Mouse (Mus musculus): Measurements from ENCODE around the gene Plekha5.
A peak's percentile ranks its signal among the peaks of the same experiment; 100 is the strongest.

Gene Plekha5

DNA sequence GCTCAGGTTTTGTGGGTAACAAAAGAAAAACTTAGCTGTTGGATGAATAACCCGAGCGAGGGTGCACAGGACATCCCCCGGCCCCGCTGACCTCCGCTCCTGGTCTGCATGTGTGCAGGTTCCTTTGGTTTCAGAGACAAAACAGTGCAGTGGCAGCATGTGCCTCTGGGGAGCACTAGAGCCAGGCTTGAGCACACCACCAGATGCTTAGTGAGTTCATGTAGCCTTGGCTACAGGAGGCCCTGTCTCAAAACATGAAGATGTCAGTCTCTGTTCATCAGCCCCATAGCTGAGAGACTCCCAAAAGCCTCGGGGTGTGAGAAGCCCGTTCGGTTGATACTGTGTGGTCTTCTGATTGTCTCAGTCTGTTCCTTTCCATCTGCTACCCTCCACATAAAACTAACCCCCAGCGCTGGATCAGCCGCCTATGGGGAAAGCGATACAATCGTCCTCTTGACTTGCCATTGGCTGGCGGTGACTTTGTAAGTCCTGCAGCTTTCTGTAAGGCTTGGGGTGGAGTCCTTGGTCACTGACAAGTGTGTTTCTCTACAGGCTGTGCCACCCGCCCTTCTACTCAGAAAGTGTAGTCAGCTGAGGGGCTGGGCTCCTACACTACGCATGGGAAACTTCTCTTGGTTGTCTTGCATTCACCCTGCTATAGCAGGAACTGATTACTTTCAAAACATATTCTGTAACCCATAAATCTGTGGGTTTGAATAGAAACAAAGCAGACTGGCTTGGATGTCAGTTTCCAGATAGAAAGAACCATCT is 32.7 kb downstream of the Plekha5 start:
- no peak for DNase-seq

DNA sequence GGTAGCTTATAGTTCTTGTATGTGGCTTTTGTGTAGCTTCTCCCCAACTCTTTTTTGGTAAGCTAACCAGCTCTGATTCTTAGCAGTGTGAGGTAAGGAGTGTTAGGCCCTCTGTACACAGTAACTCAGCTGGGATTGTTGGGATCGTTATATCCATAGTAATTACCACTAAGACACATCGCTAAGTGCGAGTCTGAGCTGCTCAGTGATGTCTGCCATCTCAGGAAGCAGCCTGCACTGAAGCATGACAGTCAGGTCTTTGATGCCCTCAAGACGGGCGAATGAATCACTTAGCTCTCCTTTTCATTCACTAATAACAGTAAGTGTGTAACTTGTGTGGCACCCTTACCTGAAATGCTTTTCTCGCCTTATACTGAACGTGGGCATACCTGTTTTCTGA is 36.5 kb downstream of the Plekha5 start:
- no peak for DNase-seq

DNA sequence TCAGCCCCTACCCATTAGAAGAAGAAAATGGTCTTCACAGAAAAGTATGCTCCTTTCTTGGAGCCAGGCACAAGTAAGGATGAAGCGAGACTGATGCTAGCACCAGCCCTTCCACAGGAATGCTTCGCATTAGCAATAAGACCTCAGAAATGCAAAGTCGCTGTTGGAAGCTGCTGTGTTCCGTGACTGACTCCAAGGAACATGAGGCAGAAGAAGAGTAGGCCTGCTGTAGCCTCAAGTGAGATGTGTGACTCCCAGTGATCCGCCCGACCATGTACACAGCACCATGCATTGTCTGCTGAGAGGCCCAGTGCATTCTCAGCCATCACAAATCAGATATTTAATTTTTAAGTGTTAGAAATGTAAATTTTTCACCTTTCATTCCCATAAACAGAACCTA is 41.0 kb downstream of the Plekha5 start:
- DNase-seq = no peak

DNA sequence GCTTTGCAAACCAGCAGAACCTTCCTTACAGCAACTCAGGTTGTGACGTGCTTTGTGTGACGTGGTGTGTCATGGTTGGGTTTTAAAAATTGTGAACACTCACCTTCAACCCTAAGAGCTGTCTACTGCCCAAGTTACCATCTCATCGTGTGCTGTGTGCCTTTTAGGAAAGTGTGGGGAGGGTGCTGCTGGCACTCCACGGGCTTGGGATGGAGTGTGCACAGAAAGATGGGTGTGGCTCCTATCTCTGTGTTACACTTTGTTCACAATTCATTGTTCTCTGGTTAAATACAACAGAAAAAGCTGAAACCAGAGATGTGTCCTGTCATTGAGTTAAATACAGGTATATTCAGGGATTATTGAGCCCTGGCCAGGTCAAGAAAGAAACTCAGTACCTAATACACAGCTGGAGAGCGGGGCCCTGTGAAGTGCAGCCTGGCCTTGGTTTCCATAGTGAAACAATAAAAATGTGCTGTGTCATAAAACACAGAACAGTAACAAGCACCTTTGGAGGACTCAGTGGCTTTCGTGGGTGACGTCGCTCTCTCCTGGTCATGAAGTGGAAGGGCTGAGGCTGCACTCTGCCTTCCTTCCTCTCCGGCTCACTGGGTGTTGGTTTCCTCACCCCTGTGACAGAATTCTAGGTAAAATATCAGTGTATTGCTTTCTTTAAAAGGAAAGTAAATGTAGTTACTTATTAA is 42.2 kb downstream of the Plekha5 start:
- no peak for DNase-seq

DNA sequence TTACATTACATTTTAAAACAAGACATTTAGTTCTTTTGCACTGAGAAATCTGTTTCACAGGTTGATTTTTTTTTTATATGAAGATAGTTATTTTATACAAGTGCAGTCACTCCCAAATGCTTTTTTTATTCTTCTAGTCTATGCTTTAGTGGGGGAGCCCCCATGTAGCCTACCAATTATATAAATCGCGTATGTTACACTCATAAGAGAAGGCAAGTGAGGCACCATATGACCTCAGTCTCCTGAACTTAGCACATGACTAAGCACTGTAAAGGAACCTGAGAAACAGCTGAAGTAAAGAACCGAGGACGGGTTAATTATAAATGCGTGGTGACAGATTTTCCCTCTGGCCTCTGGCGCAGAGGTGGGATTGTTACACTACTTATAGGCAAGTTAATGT is 43.0 kb downstream of the Plekha5 start:
- no peak for DNase-seq

DNA sequence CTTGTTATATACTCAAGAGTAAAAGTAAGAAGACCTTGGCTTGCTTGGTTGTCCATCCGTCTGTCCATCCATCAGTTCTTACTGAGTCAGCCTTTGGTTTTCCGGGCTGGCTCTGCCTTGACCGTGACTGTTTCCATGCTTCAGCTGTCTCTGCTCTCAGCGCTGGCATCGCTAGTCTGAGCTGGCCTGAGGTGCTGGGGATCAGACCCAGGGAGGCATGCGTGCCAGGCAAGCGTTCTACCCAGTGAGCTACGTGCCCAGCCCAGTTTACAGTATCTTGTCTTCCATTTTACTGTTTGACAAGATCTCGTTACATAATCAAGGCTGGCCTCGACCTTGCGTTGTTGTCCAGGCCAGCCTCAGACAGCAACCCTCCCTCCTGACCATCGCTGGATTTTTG is 44.0 kb downstream of the Plekha5 start:
- no peak for DNase-seq

DNA sequence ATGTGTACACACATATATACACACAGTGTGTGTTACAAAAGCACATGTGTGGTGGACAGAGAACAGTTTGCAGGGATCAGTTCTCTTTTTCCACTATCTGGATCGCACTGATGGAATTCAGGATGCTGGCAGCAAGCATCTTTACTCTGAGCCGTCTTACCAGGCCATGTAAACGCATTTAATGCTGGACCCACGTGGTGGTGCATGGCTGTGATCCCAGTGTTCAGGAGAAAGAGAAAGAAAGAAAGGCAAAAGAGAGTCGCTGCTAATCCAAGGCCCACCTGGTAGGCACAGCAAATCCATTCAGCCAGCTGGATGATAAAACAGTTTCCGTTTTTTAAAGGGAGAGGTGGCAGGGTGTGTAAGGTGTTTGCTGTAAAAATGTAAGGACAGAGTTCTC is 45.9 kb downstream of the Plekha5 start:
- DNase-seq = no peak

DNA sequence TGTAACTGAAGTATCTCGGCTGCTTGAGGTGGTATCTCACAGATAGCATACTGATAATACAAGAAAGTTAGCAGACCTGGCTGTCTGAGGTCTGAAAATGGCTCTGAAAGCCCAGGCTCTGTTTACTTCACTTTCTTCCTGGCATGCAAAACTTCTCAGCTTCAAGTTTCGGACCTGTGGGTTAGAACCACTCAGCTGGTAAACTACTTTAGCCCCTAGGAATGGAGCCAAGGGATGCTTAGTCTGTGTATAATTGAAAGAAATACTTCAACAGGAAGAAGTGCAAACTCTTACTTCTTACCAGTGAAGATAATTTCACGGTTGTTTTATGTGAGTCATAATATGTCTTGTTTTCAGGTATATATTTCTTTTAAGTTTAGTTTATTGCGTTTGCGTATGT is 47.9 kb downstream of the Plekha5 start:
- no peak for DNase-seq

DNA sequence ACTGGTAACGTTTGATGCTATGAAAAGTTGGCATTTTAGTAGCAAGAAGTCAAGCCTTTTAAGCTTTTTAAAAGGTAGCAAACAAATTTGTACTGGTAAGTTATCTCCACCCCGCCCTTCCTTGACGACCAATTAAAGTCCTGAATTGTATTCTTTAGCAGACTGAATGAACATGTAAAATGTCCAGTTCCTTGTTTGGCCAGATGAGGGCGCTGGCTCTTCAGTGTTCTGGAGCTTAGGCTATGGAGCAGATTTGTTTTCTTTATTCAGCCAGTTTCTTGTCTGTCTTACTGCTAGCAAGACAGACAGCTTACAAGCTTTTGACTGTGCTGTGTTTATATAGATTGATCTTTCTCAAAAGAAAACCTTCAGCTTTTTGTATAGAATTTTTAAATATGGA is 48.5 kb downstream of the Plekha5 start:
- peak; percentile 80 for DNase-seq

DNA sequence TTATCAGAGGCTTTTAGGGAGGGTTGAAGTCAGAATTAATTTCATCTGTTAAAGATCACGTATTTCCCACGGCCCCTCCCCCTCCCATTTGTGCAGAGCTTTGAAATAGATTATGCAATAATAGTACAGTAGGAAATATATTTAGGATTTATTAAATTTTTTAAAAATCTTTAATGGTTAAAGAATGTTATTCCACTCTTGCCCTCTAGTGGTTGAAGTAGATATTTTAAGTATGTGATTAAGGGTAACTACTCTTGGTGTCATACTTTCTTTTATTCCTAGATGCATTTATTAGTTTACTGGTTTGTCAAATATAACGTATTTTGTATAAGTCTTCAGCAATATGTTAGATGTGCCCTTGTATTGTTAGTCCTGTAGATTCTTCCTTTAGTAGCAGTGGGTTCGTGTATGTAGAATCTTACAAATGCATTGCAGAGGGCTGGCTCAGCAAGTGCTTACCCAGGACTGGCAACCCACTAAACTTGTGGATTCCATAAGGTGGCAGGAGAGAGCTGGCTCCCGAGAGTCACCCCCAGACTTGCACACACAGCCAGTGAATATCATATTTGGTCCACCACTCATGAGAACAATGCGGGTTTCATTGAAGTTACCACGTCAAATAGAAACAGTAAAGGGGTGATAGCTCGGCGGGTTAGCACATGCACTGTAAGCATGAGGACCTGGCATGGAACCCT is 51.7 kb downstream of the Plekha5 start:
- no peak for DNase-seq

DNA sequence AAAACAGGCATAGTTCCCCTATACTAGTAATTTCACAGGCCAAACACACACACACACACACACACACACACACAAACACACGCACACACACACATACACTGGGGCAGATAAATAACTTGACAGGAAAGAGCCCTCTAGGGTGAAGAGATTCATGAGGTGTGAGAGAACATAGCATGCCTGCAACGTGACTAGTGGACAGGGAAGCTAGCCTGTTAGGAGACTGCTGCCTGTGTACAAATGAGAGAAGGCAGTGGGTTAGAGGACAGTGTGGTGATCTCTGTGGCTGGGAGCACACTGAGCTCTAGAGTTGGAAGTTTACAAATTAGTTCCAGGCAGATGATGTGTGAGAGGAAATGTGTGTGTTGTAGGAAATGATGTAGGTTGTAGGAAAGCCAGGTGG is 53.1 kb downstream of the Plekha5 start:
- DNase-seq = peak; percentile 20

DNA sequence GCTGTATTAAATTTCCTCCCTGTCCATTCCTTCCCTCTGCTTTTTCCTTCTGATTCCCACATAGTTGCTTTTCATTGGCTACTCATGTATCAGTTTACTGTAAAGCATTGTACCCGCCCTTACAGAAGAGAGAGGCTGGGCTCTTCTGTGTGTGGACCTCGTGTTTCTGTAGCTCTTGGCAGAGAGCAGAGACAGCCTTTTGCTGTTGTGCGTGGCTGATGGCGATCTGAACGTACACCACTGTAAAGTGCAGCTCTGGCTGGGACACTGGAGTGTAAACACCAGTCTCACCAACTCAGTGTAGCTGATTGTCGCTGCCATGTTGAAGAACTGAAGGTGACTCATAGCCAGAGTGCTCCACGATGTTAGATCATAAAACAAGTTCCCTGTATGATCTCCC is 54.2 kb downstream of the Plekha5 start:
- no peak for DNase-seq

DNA sequence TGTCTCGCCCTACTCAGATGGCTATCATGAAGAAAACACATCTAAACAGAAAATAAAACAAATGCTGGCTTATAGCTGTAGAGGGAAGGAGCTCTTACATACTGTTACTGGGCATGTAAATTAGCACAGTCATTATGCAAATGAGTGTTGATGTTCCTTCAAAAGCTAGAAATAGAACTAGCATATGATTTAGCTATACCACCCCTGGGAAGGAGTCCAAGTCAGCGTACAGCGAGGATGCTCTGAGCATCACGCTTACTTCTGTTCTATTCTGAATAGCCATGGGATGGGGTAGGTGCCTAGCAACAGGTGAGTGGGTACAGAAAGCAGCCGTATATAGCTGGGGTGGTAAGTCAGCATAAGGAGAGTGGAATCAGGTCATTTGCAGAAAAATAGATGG is 55.1 kb downstream of the Plekha5 start:
- DNase-seq = no peak

DNA sequence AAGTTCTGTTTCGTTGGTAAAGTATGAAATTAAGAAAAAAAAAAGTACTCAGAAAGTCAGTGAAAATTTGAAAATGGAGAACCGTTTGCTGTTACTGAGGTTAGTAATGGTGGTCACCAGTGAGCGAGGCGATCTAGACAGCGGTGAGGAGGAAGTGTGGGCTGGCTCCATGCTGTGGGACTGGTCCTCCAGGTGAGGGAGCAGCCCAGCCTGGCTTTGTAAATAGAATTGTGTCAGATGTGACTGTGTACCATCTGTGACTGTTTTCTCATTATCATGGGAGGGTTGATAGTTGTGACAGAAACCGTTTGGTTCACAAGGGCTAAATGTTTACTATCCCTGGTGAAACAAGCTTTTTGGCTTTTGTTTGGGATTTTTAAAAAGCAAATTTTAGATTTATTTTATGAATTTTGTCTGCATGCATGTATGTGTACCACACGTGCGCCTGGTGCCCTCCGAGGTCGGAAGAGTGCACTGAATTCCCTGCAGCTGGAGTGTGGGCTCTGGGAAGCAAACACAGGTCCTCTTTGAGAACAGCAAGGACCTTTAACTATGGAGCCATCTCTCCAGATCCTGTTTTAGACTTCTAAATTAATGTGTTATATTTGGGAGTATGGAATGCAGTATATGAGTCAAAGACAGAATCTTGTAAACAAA is 56.7 kb downstream of the Plekha5 start:
- DNase-seq = no peak

DNA sequence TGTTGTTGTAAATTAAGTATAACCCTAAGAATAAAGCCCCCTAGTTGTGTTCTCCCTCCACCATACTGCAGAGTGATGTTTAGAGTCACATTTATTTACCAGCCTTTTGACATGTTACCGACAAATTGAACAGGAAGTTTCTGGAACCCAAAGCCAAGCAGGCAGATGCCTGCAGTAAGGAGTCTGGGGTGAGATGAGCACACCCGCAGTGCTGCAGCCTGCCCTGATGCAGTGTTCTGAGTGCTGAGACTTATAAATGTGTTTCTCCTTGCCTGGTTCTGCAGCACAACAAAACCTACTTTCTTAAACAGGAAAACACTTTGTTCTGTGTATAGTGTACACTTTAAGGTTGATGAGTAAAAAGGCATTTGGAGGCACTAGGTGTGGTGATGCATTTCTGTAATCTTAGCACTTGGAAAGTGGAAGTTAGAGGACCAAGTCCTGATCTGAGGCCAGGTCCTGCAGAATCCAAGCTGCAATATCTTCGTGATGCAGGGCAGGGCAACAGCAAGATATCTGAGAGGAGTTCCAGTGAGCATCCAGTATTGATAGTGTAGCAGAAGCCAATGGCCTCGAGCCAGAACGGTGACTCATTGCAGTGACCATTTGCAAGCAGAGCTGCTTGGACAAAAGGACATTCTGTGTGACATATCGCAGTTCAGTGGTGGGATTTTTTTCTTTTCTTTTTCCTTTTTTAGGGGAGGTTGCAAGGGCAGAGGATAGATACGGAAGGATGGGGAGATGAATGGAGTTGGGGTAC is 58.0 kb downstream of the Plekha5 start:
- DNase-seq = peak; percentile 78

DNA sequence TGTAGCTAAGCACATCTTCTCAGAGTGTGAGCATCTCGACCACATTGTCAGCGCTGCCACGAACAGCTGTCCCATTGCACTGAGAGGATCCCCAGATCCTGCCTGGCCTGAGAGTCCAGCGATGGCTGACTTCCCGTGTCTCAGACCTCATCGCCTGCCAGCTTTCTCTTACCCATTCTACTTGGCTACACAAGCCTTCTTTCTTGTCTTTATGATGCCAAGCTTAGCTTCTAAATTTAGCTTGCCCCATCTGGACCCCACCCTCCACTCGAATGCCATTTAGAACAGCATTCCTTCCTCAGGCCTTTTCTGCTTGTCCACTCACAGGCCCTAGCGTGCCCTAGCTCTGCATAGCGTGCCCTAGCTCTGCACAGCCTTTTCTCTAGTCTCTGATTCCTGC is 60.3 kb downstream of the Plekha5 start:
- DNase-seq = peak; percentile 48

DNA sequence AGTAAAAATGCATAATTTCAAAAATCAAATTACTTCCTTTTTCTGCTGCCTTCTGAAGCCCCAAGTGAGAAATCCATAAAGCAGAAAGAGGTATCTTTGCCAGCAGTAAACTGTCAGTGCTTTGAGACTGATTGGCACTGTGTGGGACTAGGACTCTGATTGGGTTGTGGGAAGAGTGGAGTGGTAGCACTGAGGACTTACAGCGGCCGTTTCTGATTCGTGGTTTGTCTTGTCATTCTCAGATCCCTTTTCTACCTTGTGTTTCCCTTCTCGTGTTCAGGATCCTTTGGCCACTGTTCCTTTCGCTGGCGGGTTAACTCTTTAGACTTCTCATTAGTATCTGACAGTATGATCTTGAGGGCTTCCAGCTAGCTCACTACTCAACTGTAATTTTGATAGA is 61.8 kb downstream of the Plekha5 start:
- no peak for DNase-seq

DNA sequence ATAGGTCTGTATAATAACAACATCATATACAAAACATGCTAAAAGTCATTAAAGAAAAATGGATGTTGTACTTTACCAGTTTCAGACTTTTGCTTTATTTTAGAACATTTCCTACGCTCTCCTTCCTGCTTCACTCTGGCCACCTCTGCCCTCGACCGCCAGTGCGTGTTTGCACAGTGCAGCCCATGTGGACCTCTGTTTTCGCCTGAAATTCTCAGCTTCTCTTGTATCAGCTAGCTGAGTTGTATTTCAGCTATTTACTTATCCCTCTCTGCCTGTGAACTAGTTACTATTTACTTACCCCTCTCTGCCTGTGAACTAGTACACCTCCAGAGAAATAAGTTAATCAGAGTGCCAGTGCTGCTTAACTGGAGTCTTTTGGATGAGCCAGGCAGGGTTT is 62.8 kb downstream of the Plekha5 start:
- DNase-seq = no peak

DNA sequence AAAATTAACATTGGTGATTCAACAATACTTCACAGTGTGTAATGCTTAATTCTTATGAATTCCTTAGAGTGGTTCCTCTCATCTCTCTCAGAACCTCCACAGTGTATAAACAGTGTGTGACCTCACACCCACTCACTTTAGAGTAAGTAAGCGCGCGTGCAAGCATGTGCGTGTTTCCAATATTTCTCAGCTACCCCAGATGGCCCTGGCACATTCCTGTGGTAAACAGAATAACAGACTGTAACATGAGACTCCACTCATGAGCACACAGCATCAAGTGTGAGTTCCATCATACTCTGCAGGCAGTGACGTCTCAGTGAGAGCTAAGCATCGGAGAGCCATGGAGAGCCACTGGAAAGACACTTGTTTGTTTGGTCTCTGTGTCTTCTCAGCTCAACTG is 63.6 kb downstream of the Plekha5 start:
- DNase-seq = no peak

DNA sequence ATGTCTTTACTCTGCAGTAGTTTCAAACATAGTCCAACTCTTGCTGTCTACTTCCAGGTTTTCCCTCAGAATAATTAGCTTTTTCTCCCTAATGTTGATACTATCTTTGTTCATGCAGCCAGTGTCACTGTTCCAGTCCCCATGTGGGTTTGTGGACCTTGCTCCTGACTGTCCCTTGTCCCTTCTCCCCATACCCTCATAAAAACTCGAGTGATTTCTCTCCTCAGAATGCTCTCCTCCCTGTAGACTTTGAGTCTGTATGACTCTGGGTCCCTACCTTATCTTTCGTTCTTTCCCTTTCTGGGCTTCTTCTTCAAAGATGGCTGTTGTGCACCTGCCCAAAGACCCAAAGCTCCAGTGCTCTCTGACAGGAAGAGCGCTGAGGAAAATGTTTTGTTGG is 64.8 kb downstream of the Plekha5 start:
- DNase-seq = no peak

DNA sequence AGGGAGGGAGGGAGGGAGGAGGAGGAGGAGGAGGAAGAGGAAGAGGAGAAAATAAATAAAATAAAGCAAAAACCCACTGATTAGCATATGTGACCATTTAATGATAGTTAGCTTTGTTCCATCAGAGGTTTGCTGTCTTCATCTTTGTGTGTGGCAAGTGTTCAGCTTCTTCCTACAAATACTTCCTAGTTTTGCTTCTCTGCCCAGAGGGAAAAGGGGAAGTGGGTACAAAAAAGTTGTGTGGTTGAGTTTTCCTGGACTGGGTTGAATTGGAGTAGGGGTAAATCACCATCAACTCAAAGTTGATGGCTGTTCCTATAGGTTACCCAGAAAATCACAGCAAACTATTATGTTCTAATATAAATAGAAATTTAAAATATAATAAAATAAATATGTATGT is 65.7 kb downstream of the Plekha5 start:
- no peak for DNase-seq

DNA sequence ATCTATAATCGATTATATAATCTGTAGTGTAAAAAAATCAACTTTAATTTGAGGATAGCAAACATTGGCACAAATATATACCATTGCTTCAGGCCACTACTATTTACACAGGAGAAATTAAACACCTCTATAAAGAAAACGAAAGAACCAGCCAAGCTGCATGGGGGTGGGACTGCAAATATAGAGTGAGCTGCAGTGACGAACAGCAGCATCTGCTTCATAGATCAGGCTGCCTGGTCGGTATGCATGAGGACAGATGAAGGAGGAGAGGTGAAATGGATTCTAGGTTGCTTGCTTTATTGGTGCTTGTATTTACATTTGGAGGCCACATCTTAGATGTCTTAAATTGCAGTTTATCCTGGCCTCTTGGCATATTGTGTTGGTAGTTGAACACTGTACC is 66.4 kb downstream of the Plekha5 start:
- DNase-seq = no peak
